Mouse (Mus musculus): ENCODE measurements at regions not wholly inside any gene's neighbourhood (a gene's known extent, or its start where the extent isn't known, plus 50 kb on each side); places are given as distances from the start of the nearest gene placed in this dataset.
"Not testable (repeated sequence)": the region's sequence is repeated elsewhere in the genome, so short reads cannot be mapped to it uniquely, and the experiment has no call there.

DNA sequence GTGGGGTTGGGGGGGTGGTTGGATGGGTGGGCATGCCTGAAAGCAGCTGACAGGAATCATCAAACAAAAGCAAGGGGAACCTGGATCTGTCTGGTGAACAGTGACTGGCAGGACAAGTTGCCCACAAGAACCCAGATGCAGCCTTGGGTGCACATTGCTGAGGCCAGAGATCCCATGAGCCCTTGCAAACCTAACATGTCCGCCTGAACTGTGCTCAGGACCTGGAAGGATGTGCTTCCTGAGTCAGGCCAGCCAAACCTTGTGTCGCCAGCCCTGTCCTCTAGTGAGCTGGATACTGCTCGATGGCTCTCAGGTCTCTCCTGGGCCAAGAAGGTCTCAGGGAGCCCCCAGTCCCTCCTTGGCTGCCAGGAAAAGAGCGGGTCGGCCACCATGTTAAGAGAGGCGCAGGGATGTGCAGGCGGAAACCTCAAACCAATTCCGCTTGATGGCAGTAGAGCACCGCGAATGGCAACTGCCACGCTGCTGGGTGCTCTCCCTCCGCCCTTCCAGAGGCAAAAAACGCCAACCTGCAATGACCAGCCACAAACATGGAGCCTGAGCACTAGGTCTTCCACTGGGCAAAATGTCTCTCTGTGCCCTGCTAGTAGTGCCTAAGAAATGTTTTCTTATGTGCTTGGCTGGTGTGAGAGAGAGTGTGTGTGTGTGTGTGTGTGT lies 140.2 kb downstream of the Pls3 start:
- DNase-seq: not testable (repeated sequence)

DNA sequence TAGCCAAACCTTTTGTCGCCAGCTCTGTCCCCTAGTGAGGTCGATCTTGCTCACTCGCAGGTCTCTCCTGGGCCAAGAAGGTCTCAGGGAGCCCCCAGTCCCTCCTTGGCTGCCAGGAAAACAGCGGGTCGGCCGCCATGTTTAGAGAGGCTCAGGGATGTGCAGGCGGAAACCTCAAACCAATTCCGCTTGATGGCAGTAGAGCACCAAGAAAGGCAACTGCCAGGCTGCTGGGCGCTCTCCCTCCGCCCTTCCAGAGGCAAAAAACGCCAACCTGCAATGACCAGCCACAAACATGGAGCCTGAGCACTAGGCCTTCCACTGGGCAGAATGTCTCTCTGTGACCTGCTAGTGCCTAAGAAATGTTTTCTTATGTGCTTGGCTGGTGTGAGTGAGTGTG lies 141.3 kb downstream of the Pls3 start:
- not testable (repeated sequence) for DNase-seq

DNA sequence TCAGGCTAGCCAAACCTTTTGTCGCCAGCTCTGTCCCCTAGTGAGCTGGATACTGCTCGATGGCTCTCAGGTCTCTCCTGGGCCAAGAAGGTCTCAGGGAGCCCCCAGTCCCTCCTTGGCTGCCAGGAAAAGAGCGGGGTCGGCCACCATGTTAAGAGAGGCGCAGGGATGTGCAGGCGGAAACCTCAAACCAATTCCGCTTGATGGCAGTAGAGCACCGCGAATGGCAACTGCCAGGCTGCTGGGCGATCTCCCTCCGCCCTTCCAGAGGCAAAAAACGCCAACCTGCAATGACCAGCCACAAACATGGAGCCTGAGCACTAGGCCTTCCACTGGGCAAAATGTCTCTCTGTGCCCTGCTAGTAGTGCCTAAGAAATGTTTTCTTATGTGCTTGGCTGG lies 145.2 kb downstream of the Pls3 start:
- not testable (repeated sequence) for DNase-seq

- no peak for DNase-seq
Measured at GRCm38 (mm10) chrX:75728507-75728906, 146.5 kb downstream of the Pls3 start.

DNA sequence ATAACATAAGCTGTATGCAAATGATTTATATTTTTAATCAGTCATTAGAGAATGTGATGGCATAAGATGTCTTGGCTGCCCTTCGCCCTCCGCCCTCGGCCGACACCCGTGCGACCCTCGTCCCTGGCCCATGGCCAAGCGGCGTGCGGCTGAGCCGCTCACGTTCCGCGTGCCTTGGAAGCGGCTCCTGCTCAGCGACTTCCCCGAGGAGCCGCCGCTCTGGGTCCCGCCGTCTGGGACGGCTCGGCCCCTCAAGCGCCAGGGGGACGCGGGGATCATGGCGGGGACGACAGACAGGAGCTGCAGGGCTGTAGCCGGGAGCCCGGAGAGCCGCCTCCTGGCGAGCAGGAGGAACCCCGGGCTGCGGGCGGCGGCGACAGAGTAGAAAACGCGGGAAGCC lies 145.5 kb upstream of the Rab39b start:
- not testable (repeated sequence) for DNase-seq

- no peak for DNase-seq
Measured at GRCm38 (mm10) chrX:75699949-75700348, 121.9 kb upstream of the Rab39b start.

DNA sequence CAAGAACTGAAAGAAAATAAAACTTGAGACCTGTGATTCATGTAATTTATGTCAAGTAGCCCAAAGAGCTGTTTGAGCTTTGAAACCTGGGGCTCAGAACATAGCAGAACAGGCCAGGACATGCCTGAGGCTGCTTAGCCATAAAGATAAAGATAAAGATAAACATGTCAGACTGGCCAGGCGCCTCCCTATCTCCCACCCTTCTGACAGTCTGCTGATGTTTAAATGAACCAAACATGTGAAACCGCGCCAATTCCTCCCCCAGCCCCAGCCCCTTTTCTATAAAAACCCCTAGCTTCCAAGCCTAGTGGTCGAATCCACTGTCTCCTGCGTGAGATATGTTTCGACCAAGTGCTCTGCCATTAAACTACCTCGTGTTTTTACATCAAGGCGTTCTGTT lies 97.2 kb upstream of the Rab39b start:
- not testable (repeated sequence) for DNase-seq

DNA sequence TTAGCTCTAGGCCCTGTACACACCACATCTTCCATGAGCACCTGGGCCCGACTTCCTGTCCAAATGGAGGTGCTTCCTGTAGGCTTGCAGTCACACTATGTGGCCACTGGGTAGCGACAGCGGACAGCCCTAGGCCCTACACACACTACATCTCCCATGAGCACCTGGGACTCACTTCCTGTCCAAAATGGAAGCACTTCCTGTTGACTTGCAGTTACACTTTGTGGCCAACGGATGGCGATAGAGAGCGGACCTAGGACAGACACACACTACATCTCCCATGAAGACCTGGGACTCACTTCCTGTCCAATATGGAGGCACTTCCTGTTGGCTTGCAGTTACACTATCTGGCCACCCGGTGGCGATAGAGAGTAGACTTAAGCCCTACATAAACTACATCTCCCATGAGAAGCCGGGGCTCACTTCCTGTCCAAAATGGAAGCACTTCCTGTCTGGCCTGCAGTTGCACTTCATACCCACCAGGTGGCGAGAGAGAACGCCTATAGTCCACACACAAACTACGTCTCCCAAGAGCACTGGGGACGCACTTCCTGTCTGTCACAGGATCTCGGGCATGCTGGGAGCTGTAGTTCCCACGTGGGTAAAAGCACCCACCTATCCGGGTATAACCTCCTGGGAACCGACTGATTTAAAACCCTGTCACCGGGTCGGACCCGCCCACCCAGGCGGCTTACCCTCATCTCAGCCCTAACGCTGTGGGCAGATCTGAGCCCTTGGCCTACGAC lies 96.1 kb upstream of the Rab39b start:
- DNase-seq: peak; percentile 96

- no peak for DNase-seq
Measured at GRCm38 (mm10) chrX:75673586-75673919, 95.5 kb upstream of the Rab39b start.

DNA sequence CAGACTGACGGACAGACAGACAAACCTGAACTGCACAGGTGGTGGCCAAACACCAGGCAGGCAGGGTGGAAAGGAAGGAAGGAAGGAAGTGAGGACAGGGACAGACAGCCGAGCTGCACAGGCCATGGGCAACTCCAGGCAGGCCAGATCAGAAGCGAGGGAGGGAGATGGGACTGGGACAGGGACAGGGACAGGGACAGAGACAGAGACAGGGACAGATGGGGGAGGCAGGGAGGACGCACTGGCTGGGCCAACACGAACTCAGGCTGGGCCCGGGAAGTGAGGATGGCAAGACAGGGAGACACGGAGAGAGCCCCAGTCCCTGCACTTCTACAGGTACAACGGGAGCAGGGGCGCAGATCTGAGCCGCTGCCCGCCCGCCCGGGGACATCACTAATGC lies 94.9 kb upstream of the Rab39b start:
- peak; percentile 2 for DNase-seq

DNA sequence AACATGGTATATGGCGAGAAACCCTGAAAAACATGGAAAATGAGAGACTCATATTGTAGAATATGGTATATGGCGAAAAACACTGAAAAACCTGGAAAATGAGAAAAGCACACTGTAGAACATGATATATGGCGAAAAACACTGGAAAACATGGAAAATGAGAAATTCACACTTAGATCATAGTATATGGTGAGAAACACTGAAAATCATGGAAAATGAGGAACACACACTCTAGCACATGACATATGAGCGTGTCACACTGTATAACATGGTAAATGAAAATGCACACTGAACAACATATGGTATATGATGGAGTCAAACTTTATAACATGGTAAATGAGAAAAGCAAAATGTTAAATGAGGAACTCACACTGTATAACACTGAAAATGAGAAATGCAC lies 89.6 kb upstream of the Rab39b start:
- DNase-seq: no peak

- DNase-seq: no peak
Measured at GRCm38 (mm10) chrX:75643402-75643801, 65.4 kb upstream of the Rab39b start.
